Mouse (Mus musculus): ENCODE data around the gene Wnt9a.

- TF ChIP-seq CTCF (IDR thresholded peaks at IDR 0.05; ENCODE audit: borderline replicate concordance, insufficient read depth, low read depth, low read length): no peak
- no peak for TF ChIP-seq POLR2A (IDR thresholded peaks at IDR 0.05; ENCODE audit: borderline replicate concordance, insufficient read depth, low read length)
Measured at GRCm38 (mm10) chr11:59364007-59364406, 57.3 kb downstream of the Wnt9a start.

All from cerebellum, adult 2 months (tissue).